Mouse (Mus musculus): ENCODE measurements around the gene Rps15. TPM values are rescaled to one million over a fixed set of nuclear protein-coding genes. Genes with fewer than 3 reads are reported as not detected.
"Not testable (repeated sequence)": the region's sequence is repeated elsewhere in the genome, so short reads cannot be mapped to it uniquely, and the experiment has no call there.

Rps15 gene
- polyA plus RNA-seq (2015; fragmentation: Nextera tagmentation; extraction: Ambion mirVana) = 792 and 836 TPM in 2 replicates

GRCm38 (mm10) chr10:80292251-80293146 is at the start of gene Rps15:
Rps15 (plus strand) TSS chr10:80292453.
- H3K4me2 ChIP-seq = peak within 1 kb of the TSS; percentile 93
- H3K27me3 ChIP-seq = peaks cover 12% of the 10 kb centered on the region
- peaks cover 55% of the 10 kb centered on the region for H3K4me1 ChIP-seq (replicated peaks)
- H3K9me3 ChIP-seq (replicated peaks) = no peaks in the 10 kb centered on the region
- peaks cover 41% of the 10 kb centered on the region for H3K36me3 ChIP-seq
- DNase-seq (peak; percentile 91), ATAC-seq (ENCODE audit: low read depth) (peak; percentile 85)
- under 1% methylated on average over 72 of the region's 72 CpGs for WGBS (ENCODE audit: insufficient replicate concordance)
- H3K27ac ChIP-seq = peak within 1 kb of the TSS; percentile 94
- peak within 1 kb of the TSS; percentile 95 for H3K4me3 ChIP-seq (replicated peaks)
- H3K9ac ChIP-seq = peak within 1 kb of the TSS; percentile 100

- WGBS (ENCODE audit: insufficient replicate concordance) = 81% methylated on average over 3 of the region's 3 CpGs
- no peak for ATAC-seq (ENCODE audit: low read depth)
- Histone ChIP-seq H3K27ac (no peak overlapping the region; the same call in 1 of the 2 replicates), H3K4me1 (replicated peaks) (peaks cover 26% of the 10 kb centered on the region), H3K4me3 (replicated peaks) (no peak overlapping the region), H3K36me3 (peaks cover 72% of the 10 kb centered on the region), H3K4me2 (no peak overlapping the region), H3K9ac (no peak overlapping the region), H3K27me3 (no peaks in the 10 kb centered on the region), H3K9me3 (replicated peaks) (no peaks in the 10 kb centered on the region)
- DNase-seq = no peak
Observed at GRCm38 (mm10) chr10:80242607-80243006, 49.6 kb upstream of the Rps15 start.

- no peaks in the 10 kb centered on the region for H3K27me3 ChIP-seq
- no peak for DNase-seq
- H3K4me2 ChIP-seq = no peak overlapping the region
- no peak overlapping the region for H3K4me3 ChIP-seq (replicated peaks)
- peak overlapping the region; percentile 62 for H3K27ac ChIP-seq
- WGBS (ENCODE audit: insufficient replicate concordance) = 41% methylated on average over 5 of the region's 5 CpGs
- no peak for ATAC-seq (ENCODE audit: low read depth)
- H3K9ac ChIP-seq = peak overlapping the region; percentile 48
- H3K9me3 ChIP-seq (replicated peaks) = no peaks in the 10 kb centered on the region
- peaks cover 49% of the 10 kb centered on the region for H3K36me3 ChIP-seq
- peaks cover 41% of the 10 kb centered on the region for H3K4me1 ChIP-seq (replicated peaks)
Observed at GRCm38 (mm10) chr10:80244791-80245399, 47.4 kb upstream of the Rps15 start.

- ATAC-seq (ENCODE audit: low read depth) (no peak), DNase-seq (peak; percentile 76)
- H3K9me3 ChIP-seq (replicated peaks) = no peaks in the 10 kb centered on the region
- peak overlapping the region; percentile 48 for H3K9ac ChIP-seq
- peaks cover 48% of the 10 kb centered on the region for H3K4me1 ChIP-seq (replicated peaks)
- H3K27me3 ChIP-seq = no peaks in the 10 kb centered on the region
- H3K36me3 ChIP-seq = peaks cover 42% of the 10 kb centered on the region
- H3K4me2 ChIP-seq = no peak overlapping the region
- no peak overlapping the region for H3K4me3 ChIP-seq (replicated peaks)
- 5% methylated on average over 4 of the region's 4 CpGs for WGBS (ENCODE audit: insufficient replicate concordance)
- H3K27ac ChIP-seq = peak overlapping the region; percentile 62
Observed at GRCm38 (mm10) chr10:80245600-80245999, 46.7 kb upstream of the Rps15 start.

- ATAC-seq (ENCODE audit: low read depth) (no peak), DNase-seq (no peak)
- H3K4me2 ChIP-seq = peak overlapping the region; percentile 90
- H3K9ac ChIP-seq = peak overlapping the region; percentile 31; the same call in 1 of the 2 replicates
- H3K4me1 ChIP-seq (replicated peaks) = peaks cover 57% of the 10 kb centered on the region
- 63% methylated on average over 6 of the region's 6 CpGs for WGBS (ENCODE audit: insufficient replicate concordance)
- H3K27ac ChIP-seq = no peak overlapping the region
- H3K27me3 ChIP-seq = no peaks in the 10 kb centered on the region
- H3K4me3 ChIP-seq (replicated peaks) = peak overlapping the region; percentile 82; the same call in 1 of the 2 replicates
- peaks cover 31% of the 10 kb centered on the region for H3K36me3 ChIP-seq
- H3K9me3 ChIP-seq (replicated peaks) = no peaks in the 10 kb centered on the region
Observed at GRCm38 (mm10) chr10:80247849-80248248, 44.4 kb upstream of the Rps15 start.

GRCm38 (mm10) chr10:80248437-80248836 is 43.8 kb upstream of the Rps15 start:
- Histone ChIP-seq H3K27ac (peak overlapping the region; percentile 20; the same call in 1 of the 2 replicates), H3K9ac (peak overlapping the region; percentile 31; the same call in 1 of the 2 replicates), H3K4me2 (peak overlapping the region; percentile 90), H3K36me3 (peaks cover 30% of the 10 kb centered on the region), H3K4me3 (replicated peaks) (peak overlapping the region; percentile 82), H3K4me1 (replicated peaks) (peaks cover 59% of the 10 kb centered on the region)
- ATAC-seq (ENCODE audit: low read depth); H3K27me3 ChIP-seq; H3K9me3 ChIP-seq (replicated peaks); DNase-seq: not testable (repeated sequence)
- WGBS (ENCODE audit: insufficient replicate concordance) = 24% methylated on average over 3 of the region's 3 CpGs

GRCm38 (mm10) chr10:80248971-80249640 is 43.1 kb upstream of the Rps15 start, which contains the start of gene Ndufs7:
Ndufs7 (plus strand) TSS chr10:80249121.
- peak within 1 kb of the TSS; percentile 90 for H3K4me2 ChIP-seq
- ATAC-seq (ENCODE audit: low read depth) = peak; percentile 87
- H3K4me3 ChIP-seq (replicated peaks) = peak within 1 kb of the TSS; percentile 82
- peak within 1 kb of the TSS; percentile 90 for H3K27ac ChIP-seq
- WGBS (ENCODE audit: insufficient replicate concordance) = under 1% methylated on average over 53 of the region's 53 CpGs
- DNase-seq = peak; percentile 89
- H3K27me3 ChIP-seq = no peaks in the 10 kb centered on the region
- peaks cover 62% of the 10 kb centered on the region for H3K4me1 ChIP-seq (replicated peaks)
- peak within 1 kb of the TSS; percentile 90 for H3K9ac ChIP-seq
- H3K36me3 ChIP-seq = peaks cover 30% of the 10 kb centered on the region
- no peaks in the 10 kb centered on the region for H3K9me3 ChIP-seq (replicated peaks)

- Histone ChIP-seq H3K4me1 (replicated peaks) (peaks cover 64% of the 10 kb centered on the region), H3K36me3 (peaks cover 33% of the 10 kb centered on the region), H3K9ac (peak overlapping the region; percentile 90), H3K4me2 (peak overlapping the region; percentile 90), H3K27me3 (no peaks in the 10 kb centered on the region), H3K27ac (peak overlapping the region; percentile 90), H3K4me3 (replicated peaks) (peak overlapping the region; percentile 82), H3K9me3 (replicated peaks) (no peaks in the 10 kb centered on the region)
- DNase-seq (no peak), ATAC-seq (ENCODE audit: low read depth) (no peak)
- WGBS (ENCODE audit: insufficient replicate concordance) = 34% methylated on average over 2 of the region's 2 CpGs
Observed at GRCm38 (mm10) chr10:80250059-80250458, 42.2 kb upstream of the Rps15 start.

GRCm38 (mm10) chr10:80250573-80250972 is 41.7 kb upstream of the Rps15 start:
- Histone ChIP-seq H3K36me3 (peaks cover 38% of the 10 kb centered on the region), H3K4me3 (replicated peaks) (peak overlapping the region; percentile 82), H3K27me3 (no peaks in the 10 kb centered on the region), H3K4me2 (peak overlapping the region; percentile 90), H3K27ac (no peak overlapping the region), H3K9me3 (replicated peaks) (no peaks in the 10 kb centered on the region), H3K4me1 (replicated peaks) (peaks cover 59% of the 10 kb centered on the region), H3K9ac (peak overlapping the region; percentile 90)
- WGBS (ENCODE audit: insufficient replicate concordance) = 70% methylated on average over 4 of the region's 4 CpGs
- no peak for DNase-seq
- ATAC-seq (ENCODE audit: low read depth) = no peak

GRCm38 (mm10) chr10:80252011-80252410 is 40.2 kb upstream of the Rps15 start:
- no peaks in the 10 kb centered on the region for H3K9me3 ChIP-seq (replicated peaks)
- no peaks in the 10 kb centered on the region for H3K27me3 ChIP-seq
- no peak for ATAC-seq (ENCODE audit: low read depth)
- peaks cover 53% of the 10 kb centered on the region for H3K36me3 ChIP-seq
- no peak overlapping the region for H3K27ac ChIP-seq
- no peak overlapping the region for H3K9ac ChIP-seq
- DNase-seq = no peak
- no peak overlapping the region for H3K4me2 ChIP-seq
- H3K4me3 ChIP-seq (replicated peaks) = no peak overlapping the region
- peaks cover 52% of the 10 kb centered on the region for H3K4me1 ChIP-seq (replicated peaks)

Measured in liver, embryonic 13.5 days (tissue).